Mouse (Mus musculus): ENCODE results near the gene Prkar2b. TPM values are rescaled to one million over a fixed set of nuclear protein-coding genes. Genes with fewer than 3 reads are reported as not detected.

Prkar2b gene
- polyA plus RNA-seq, 1 experiment from 2014 or later, result 123 TPM

GRCm38 (mm10) chr12:31949759-31950658 is 111.1 kb downstream of the Prkar2b start, which contains the start of gene Hbp1:
Gene Hbp1, minus strand, starts transcription at chr12:31950535.
- no peaks in the 10 kb centered on the region for H3K27me3 ChIP-seq (replicated peaks; ENCODE audit: control insufficient read depth, insufficient read depth, low read length)
- H3K27ac ChIP-seq (ENCODE audit: low read depth, low read length), result peak within 1 kb of the TSS; percentile 98
- H3K9me3 ChIP-seq (ENCODE audit: control insufficient read depth, low read length), result no peaks in the 10 kb centered on the region
- H3K4me2 ChIP-seq (ENCODE audit: low read length), result peak within 1 kb of the TSS; percentile 68
- WGBS, result under 1% methylated on average over 46 of the region's 71 CpGs
- peak within 1 kb of the TSS; percentile 89 for H3K9ac ChIP-seq (ENCODE audit: low read depth, low read length)
- H3K4me3 ChIP-seq (ENCODE audit: low read length), result peak within 1 kb of the TSS; percentile 88
- ATAC-seq, result peak; percentile 98
- peaks cover 6% of the 10 kb centered on the region; the same call in 1 of the 2 replicates for H3K4me1 ChIP-seq (ENCODE audit: control insufficient read depth, insufficient read depth, low read depth, low read length)
- H3K36me3 ChIP-seq (ENCODE audit: control insufficient read depth, insufficient read depth, low read length), result no peaks in the 10 kb centered on the region

GRCm38 (mm10) chr12:31949193-31949741 is 111.8 kb downstream of the Prkar2b start:
- Histone ChIP-seq H3K4me1 (ENCODE audit: control insufficient read depth, insufficient read depth, low read depth, low read length) (peaks cover 6% of the 10 kb centered on the region; the same call in 1 of the 2 replicates), H3K36me3 (ENCODE audit: control insufficient read depth, insufficient read depth, low read length) (no peaks in the 10 kb centered on the region), H3K9me3 (ENCODE audit: control insufficient read depth, low read length) (no peaks in the 10 kb centered on the region), H3K4me2 (ENCODE audit: low read length) (peak overlapping the region; percentile 74), H3K27ac (ENCODE audit: low read depth, low read length) (peak overlapping the region; percentile 98), H3K4me3 (ENCODE audit: low read length) (peak overlapping the region; percentile 88), H3K9ac (ENCODE audit: low read depth, low read length) (peak overlapping the region; percentile 89), H3K27me3 (replicated peaks; ENCODE audit: control insufficient read depth, insufficient read depth, low read length) (no peaks in the 10 kb centered on the region)
- WGBS, result under 1% methylated on average over 51 of the region's 58 CpGs
- peak; percentile 80 for ATAC-seq

- no peak for ATAC-seq
- H3K4me2 ChIP-seq (ENCODE audit: low read length), result peak overlapping the region; percentile 74
- H3K36me3 ChIP-seq (ENCODE audit: control insufficient read depth, insufficient read depth, low read length), result no peaks in the 10 kb centered on the region
- peak overlapping the region; percentile 89 for H3K9ac ChIP-seq (ENCODE audit: low read depth, low read length)
- 18% methylated on average over 7 of the region's 7 CpGs for WGBS
- no peaks in the 10 kb centered on the region for H3K9me3 ChIP-seq (ENCODE audit: control insufficient read depth, low read length)
- peaks cover 6% of the 10 kb centered on the region; the same call in 1 of the 2 replicates for H3K4me1 ChIP-seq (ENCODE audit: control insufficient read depth, insufficient read depth, low read depth, low read length)
- peak overlapping the region; percentile 98 for H3K27ac ChIP-seq (ENCODE audit: low read depth, low read length)
- no peaks in the 10 kb centered on the region for H3K27me3 ChIP-seq (replicated peaks; ENCODE audit: control insufficient read depth, insufficient read depth, low read length)
- H3K4me3 ChIP-seq (ENCODE audit: low read length), result peak overlapping the region; percentile 88
Measured at GRCm38 (mm10) chr12:31948101-31949000, 112.7 kb downstream of the Prkar2b start.

GRCm38 (mm10) chr12:31947476-31947875 is 113.6 kb downstream of the Prkar2b start:
- no peak overlapping the region for H3K27ac ChIP-seq (ENCODE audit: low read depth, low read length)
- WGBS, result 95% methylated on average over 5 of the region's 5 CpGs

GRCm38 (mm10) chr12:31944405-31944804 is 116.7 kb downstream of the Prkar2b start:
- WGBS, result 95% methylated on average over 2 of the region's 2 CpGs
- no peak for ATAC-seq

More at GRCm38 (mm10) chr12:31947476-31947875, 113.6 kb downstream of the Prkar2b start:
- Histone ChIP-seq H3K36me3 (ENCODE audit: control insufficient read depth, insufficient read depth, low read length) (peaks cover 3% of the 10 kb centered on the region; the same call in 1 of the 2 replicates), H3K27me3 (replicated peaks; ENCODE audit: control insufficient read depth, insufficient read depth, low read length) (no peaks in the 10 kb centered on the region), H3K4me1 (ENCODE audit: control insufficient read depth, insufficient read depth, low read depth, low read length) (peaks cover 6% of the 10 kb centered on the region; the same call in 1 of the 2 replicates), H3K4me3 (ENCODE audit: low read length) (no peak overlapping the region), H3K9ac (ENCODE audit: low read depth, low read length) (no peak overlapping the region), H3K4me2 (ENCODE audit: low read length) (no peak overlapping the region), H3K9me3 (ENCODE audit: control insufficient read depth, low read length) (no peaks in the 10 kb centered on the region)
- ATAC-seq, result no peak

GRCm38 (mm10) chr12:31943020-31943654 is 118.0 kb downstream of the Prkar2b start:
- Histone ChIP-seq H3K9me3 (ENCODE audit: control insufficient read depth, low read length) (no peaks in the 10 kb centered on the region), H3K27ac (ENCODE audit: low read depth, low read length) (no peak overlapping the region), H3K27me3 (replicated peaks; ENCODE audit: control insufficient read depth, insufficient read depth, low read length) (no peaks in the 10 kb centered on the region), H3K4me1 (ENCODE audit: control insufficient read depth, insufficient read depth, low read depth, low read length) (no peaks in the 10 kb centered on the region; the same call in 1 of the 2 replicates), H3K9ac (ENCODE audit: low read depth, low read length) (no peak overlapping the region), H3K4me2 (ENCODE audit: low read length) (no peak overlapping the region), H3K4me3 (ENCODE audit: low read length) (no peak overlapping the region), H3K36me3 (ENCODE audit: control insufficient read depth, insufficient read depth, low read length) (peaks cover 9% of the 10 kb centered on the region)
- WGBS, result 94% methylated on average over 4 of the region's 4 CpGs
- no peak for ATAC-seq

More at GRCm38 (mm10) chr12:31944405-31944804, 116.7 kb downstream of the Prkar2b start:
- Histone ChIP-seq H3K4me1 (ENCODE audit: control insufficient read depth, insufficient read depth, low read depth, low read length) (peaks cover 2% of the 10 kb centered on the region; the same call in 1 of the 2 replicates), H3K27ac (ENCODE audit: low read depth, low read length) (no peak overlapping the region), H3K4me2 (ENCODE audit: low read length) (no peak overlapping the region), H3K27me3 (replicated peaks; ENCODE audit: control insufficient read depth, insufficient read depth, low read length) (no peaks in the 10 kb centered on the region), H3K4me3 (ENCODE audit: low read length) (no peak overlapping the region), H3K9ac (ENCODE audit: low read depth, low read length) (no peak overlapping the region), H3K9me3 (ENCODE audit: control insufficient read depth, low read length) (no peaks in the 10 kb centered on the region), H3K36me3 (ENCODE audit: control insufficient read depth, insufficient read depth, low read length) (peaks cover 5% of the 10 kb centered on the region)

- H3K4me2 ChIP-seq (ENCODE audit: low read length), result no peak overlapping the region
- H3K36me3 ChIP-seq (ENCODE audit: control insufficient read depth, insufficient read depth, low read length), result peaks cover 21% of the 10 kb centered on the region
Measured at GRCm38 (mm10) chr12:31939026-31939425, 122.1 kb downstream of the Prkar2b start.

GRCm38 (mm10) chr12:31938391-31938997 is 122.6 kb downstream of the Prkar2b start:
- 93% methylated on average over 4 of the region's 4 CpGs for WGBS

More at GRCm38 (mm10) chr12:31939026-31939425, 122.1 kb downstream of the Prkar2b start:
- no peaks in the 10 kb centered on the region for H3K27me3 ChIP-seq (replicated peaks; ENCODE audit: control insufficient read depth, insufficient read depth, low read length)
- H3K27ac ChIP-seq (ENCODE audit: low read depth, low read length), result no peak overlapping the region
- H3K9me3 ChIP-seq (ENCODE audit: control insufficient read depth, low read length), result no peaks in the 10 kb centered on the region
- no peak overlapping the region for H3K4me3 ChIP-seq (ENCODE audit: low read length)
- H3K9ac ChIP-seq (ENCODE audit: low read depth, low read length), result no peak overlapping the region
- no peak for ATAC-seq
- no peaks in the 10 kb centered on the region for H3K4me1 ChIP-seq (ENCODE audit: control insufficient read depth, insufficient read depth, low read depth, low read length)

More at GRCm38 (mm10) chr12:31938391-31938997, 122.6 kb downstream of the Prkar2b start:
- no peak for ATAC-seq
- Histone ChIP-seq H3K27me3 (replicated peaks; ENCODE audit: control insufficient read depth, insufficient read depth, low read length) (no peaks in the 10 kb centered on the region), H3K36me3 (ENCODE audit: control insufficient read depth, insufficient read depth, low read length) (peaks cover 21% of the 10 kb centered on the region), H3K4me3 (ENCODE audit: low read length) (no peak overlapping the region), H3K9me3 (ENCODE audit: control insufficient read depth, low read length) (no peaks in the 10 kb centered on the region), H3K4me1 (ENCODE audit: control insufficient read depth, insufficient read depth, low read depth, low read length) (no peaks in the 10 kb centered on the region), H3K9ac (ENCODE audit: low read depth, low read length) (no peak overlapping the region), H3K27ac (ENCODE audit: low read depth, low read length) (no peak overlapping the region), H3K4me2 (ENCODE audit: low read length) (no peak overlapping the region)
